Mouse (Mus musculus) large intestine, adult 2 months (tissue): Measurements from ENCODE around the gene Msx3. TPM values are rescaled to one million over a fixed set of nuclear protein-coding genes. Genes with fewer than 3 reads are reported as not detected.

ENCODE experiments used
- DNase-seq: peaks from one replicate; pipeline ENCODE4 v3.0.0-alpha.2; 2012; ENCODE audit warnings: low read depth, low spot score
- WGBS: fragments of 180-500 bp; shearing (Covaris S2); methylation state at CpG from one replicate; pipeline ENCODE4 v1.1.7; 2018; 5-methylcytosine and 5-hydroxymethylcytosine counted together
- polyA plus RNA-seq: library from polyadenylated mRNA; depleted of rRNA; stranded (reverse); fragments of >200 nt; gene quantifications from 2 replicates; pipeline ENCODE4 v1.2.3, GENCODE M21; 2012; rRNA removed

Msx3 gene
- not detected in 2 replicates for polyA plus RNA-seq

DNA sequence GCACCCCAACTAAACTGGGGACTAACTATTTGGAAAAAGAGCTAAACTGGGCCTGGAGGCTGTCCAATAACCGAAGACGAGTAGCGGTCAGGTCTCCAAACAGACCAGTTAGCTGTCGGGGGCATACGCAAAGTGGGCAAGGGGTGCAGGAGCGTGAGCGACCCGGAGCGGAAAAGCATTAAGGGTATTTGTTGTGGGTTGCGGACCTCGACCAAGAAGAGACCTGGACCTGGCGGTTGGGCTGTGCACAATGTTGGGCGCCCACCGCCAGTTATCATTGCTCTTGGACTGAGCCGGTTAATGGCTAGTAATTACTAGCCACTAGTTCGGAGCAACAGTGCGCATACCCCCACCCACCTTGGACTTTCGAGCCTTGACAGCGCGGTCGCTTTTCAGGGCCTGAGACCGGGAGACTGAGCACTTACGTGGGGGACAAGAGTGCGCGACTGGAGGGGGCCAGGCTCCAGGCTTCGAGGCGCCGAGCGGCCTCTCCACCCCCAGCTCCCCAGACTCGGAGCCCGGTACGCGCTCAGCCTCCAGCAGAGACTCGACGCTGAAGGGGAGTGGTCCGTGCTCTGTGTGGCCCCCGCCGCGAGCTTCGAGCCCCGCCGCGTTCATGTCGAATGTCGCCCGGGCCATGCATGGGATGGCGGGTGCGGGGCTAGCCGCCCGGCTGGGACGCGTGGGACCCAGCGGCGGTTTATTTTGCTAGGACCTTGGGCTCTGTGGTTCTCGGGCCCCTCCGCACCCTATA lies at the start of gene Msx3:
Gene Msx3, minus strand, starts transcription at position 729 of the 754 bp plus-strand sequence.
- WGBS: 2% methylated on average over 56 of the region's 56 CpGs
- no peak for DNase-seq

DNA sequence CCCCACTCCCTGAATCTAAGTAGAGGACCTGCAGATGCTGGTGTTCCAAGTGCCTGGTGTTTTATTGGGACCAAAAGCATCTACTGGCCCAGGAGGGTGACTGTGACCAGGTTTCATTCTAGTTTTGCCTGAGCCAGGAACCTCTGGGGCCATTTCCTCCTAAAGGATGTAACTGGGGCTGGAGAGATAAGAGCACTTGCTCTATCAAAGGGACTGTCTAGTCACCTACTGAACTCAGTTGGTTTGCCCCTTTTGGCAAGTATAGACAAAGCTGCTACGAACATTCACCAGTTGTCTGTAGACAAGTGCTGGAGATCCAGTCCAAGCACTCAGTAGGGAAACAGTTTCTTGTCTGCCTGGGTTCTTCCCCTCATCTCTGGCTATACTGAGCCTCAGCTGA lies 49.6 kb upstream of the Msx3 start:
- WGBS: 100% methylated on average over 1 of the region's 1 CpGs
- no peak for DNase-seq

DNA sequence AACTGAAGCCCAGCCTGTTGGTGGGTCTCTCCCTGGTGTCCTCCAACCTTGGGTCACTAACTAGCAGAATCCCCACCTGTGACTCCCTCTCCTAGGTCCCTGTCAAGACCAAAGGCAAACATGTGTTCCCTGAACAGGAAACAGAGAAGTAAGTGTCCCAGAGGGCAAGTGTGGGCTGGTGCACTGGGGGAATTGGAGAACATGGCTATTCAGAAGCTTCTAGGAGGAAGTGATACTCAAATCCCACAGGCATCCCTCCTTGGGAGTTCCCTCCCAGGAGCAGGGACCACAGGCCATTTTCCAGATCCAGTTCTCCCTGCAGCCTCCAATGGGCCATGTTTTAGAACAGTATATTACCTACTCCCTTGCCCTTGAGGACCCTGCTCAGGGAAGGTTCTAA lies 47.2 kb upstream of the Msx3 start:
- no peak for DNase-seq

DNA sequence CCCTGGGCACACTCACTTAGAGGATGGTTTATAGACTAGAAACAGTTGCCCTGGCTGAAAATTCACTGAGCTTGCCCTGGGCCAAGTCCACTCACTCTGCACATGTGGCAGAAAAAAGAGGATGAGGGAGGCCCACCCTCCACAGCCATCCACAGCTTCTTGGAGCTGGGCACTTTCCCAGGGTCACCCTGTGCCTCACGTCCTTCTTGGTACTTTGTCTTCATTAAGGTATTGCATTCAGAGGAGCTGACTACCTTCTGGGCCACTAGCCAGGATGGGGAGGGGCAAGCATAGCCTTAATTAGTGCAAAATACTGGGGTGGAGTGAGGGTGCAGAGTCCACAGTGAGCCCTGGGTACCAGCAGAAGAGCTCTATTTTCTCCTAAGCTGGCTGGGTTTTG lies 46.7 kb upstream of the Msx3 start:
- no peak for DNase-seq
- WGBS: 14% methylated on average over 1 of the region's 1 CpGs

DNA sequence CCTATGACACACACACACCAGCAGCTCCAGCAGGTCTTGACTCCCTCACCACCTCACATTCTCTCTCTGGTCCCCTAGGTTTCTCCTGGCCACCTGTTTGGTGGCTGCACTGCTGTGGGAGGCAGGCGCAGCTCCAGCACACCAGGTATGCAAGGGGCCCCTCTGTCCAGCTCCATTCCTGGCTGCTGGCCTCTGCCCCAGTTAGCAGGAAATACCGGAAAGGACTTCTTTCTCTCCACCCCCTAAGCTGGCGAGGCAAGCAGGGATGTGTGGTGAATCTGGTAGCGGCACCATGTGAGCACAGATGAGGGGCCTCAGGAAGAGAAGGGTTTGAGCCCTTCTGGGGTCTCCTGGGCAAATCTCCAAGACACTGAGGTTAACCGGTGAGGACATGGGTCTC lies 46.1 kb upstream of the Msx3 start:
- DNase-seq: no peak
- WGBS: 48% methylated on average over 5 of the region's 5 CpGs

DNA sequence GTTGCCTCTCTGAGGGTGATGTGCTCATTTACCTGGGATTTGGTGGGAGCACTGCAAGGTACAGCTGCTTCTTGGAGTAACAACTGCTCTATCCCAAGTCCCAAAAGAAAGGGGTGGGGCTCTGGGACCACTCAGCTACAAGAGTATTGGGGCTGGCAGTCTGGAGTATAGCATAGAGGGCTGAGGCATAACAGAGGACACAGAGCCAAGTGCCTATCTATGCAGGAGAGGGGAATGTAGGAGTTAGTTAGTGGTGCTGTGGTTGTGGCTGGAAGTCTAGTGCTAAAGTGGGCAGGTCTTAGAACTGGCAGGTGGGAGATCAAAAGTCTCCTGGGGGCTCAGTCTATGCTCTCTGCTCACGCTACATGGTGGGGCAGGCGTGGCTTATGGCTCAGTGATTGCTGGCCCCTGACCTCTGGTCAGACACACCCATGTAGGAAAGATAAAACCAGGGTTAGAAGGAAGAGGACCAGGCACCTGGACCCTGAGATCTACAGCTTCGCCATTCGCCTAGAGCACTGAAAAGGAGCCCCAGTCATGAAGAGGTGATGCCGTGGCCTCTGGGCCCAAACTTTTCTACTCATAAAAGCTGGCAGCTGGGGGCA lies 44.1 kb upstream of the Msx3 start, which contains the start of gene Prap1:
Gene Prap1, plus strand, starts transcription at position 472 of the 605 bp plus-strand sequence.
- no peak for DNase-seq
- WGBS: 39% methylated on average over 5 of the region's 5 CpGs

DNA sequence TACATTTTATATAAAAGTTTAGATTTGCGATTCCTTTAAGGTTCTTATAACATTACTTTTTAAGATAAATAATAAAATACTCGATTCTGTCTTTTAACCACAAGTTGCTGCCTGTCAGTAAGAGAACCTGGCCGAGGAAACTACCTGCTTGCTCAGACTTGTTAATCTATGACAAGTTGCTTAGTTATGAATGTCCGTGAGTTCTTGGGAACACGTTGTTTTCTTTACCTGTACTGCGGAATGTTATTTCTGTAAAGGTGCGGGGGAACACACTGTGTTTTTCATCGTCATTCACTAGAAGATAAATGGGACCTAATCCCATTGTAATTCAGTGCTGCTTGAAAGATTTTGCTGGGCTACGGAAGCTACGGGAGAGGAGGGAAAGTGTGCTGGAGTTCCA lies 41.7 kb upstream of the Msx3 start:
- 73% methylated on average over 10 of the region's 10 CpGs for WGBS

DNA sequence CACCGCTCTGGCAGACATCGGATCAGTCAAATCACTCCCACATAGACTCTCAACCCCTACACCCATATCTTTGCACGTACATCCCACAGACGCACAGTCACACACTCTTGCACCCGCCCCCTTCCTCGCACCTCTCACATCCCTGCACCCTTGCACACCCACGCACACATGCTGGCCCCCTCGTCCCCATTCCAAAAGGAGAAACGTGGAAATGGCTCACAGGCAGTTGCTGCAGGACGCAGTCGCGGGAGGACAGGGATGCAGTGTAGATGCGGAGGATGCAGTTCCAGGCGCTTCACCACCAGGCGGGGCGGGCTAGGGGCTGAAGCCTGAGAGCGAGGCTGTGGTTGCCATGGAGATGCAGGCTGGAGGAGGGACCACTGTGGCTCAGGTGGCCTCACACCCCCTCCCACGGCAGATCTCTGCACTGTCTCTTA lies 33.4 kb upstream of the Msx3 start, which contains the start of gene Caly:
Gene Caly, minus strand, starts transcription at position 307 of the 437 bp plus-strand sequence.
- WGBS: 12% methylated on average over 18 of the region's 18 CpGs
- no peak for DNase-seq

More for the DNA sequence above, 41.7 kb upstream of the Msx3 start:
- no peak for DNase-seq

DNA sequence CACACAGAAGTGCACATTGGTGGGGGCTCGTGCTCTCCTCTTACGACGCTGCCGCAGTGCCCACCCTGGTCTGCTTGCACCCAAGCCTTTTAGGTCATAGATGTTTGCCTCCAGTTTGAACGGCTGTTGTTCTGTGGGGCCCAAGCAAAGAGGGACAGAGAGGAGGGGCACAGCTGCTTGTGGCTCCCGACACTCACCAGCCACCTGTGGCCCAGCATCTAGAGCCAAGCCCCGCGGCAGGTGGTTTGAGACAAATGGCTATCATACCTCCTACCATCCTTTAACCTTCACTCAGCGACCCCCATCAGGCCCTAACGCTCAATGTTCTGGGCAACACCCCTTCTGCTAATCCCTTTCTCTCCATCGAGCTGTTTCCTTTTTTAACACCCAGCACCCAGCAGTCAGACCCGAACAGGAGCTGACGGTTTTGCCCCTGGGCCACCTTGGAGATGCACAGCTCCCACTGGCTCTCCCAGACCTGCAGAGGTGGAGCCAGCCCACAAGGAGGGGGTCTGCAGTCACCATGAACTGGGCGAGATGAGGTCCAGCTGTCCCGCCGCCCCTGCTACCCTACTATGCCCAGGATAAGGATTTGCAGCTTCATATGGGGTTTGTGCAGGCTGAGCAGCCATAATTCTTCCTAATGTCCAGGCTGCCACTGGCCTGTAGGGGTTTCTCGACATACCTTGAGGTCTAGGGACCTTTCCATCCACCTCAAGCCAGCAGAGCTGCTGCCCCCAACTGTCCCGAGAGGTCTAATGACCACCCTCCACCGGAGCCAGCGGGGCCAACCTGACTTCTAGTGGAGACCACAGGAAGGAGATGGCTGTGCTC lies 32.7 kb upstream of the Msx3 start:
- 28% methylated on average over 20 of the region's 20 CpGs for WGBS
- no peak for DNase-seq

DNA sequence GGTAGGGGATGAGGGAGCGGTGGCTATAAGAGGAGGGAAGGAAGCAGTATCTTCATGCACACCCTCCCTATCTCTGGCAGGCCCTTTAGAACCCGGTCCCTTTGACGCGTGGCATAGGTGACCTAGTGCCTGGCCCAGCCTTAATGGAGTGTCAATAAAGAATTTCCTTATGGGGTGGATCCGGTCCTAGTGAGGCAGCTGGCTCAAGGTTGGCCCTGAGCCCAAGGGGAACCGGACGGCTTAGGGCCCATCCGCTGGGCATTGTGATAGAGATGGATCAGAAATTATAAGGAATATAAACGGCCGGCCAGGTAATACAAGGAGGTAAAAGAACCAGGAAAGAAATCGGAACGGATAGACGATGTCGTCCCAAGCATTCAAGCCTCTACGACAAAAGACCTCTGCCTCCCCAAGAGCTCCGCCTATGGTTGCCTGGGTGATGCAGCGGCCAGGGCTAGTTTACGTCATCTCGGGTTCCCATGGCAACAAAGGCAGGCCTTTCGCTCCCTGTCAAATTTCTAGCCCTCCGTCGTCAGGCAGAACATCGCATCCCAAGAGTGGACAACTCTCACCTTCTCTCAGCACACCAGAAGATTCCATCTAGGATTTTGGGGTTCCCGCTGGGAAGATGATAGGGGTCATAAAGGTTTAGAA lies 31.7 kb upstream of the Msx3 start:
- 2% methylated on average over 24 of the region's 24 CpGs for WGBS
- DNase-seq: peak; percentile 37

DNA sequence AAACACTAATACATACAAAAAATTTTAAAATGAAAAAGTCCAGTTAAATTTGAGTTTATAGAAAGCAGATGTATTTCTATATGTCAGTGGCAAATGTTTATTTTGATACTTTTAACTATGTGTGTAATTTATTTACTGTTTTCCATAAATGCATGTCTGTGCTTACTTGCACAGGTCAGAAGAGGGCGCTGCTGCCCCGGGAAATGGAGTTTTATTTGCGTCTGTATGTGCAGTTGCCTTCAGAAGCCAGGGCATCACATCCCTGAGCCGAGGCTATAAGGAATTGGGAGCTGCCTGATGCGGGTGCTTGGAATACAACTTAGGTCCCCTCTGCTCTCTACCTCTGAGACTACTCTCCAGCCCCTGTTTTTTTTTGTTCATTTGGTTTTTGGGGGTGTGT lies 29.8 kb upstream of the Msx3 start:
- DNase-seq: peak; percentile 63

DNA sequence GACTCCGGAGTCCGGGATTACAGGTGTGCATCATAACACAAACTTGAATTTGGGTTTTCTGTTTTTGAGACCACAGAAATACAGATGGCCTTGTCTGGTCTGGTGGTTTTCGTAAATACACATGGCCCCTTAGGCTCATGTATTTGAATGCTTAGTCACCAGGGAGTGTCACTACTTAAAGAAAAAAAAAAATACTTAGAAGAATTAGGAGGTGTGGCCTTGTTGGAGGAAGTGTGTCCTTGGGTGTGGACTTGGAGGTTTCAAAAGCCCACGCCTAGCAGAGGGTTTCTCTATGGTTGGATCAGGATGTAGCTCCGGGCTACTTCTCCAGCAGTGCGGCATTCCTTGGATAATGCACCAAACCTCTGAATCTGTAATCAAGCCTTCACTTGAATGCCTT lies 28.8 kb upstream of the Msx3 start:
- no peak for DNase-seq
- WGBS: 43% methylated on average over 6 of the region's 6 CpGs

More for the DNA sequence above, 29.8 kb upstream of the Msx3 start:
- 4% methylated on average over 5 of the region's 5 CpGs for WGBS

DNA sequence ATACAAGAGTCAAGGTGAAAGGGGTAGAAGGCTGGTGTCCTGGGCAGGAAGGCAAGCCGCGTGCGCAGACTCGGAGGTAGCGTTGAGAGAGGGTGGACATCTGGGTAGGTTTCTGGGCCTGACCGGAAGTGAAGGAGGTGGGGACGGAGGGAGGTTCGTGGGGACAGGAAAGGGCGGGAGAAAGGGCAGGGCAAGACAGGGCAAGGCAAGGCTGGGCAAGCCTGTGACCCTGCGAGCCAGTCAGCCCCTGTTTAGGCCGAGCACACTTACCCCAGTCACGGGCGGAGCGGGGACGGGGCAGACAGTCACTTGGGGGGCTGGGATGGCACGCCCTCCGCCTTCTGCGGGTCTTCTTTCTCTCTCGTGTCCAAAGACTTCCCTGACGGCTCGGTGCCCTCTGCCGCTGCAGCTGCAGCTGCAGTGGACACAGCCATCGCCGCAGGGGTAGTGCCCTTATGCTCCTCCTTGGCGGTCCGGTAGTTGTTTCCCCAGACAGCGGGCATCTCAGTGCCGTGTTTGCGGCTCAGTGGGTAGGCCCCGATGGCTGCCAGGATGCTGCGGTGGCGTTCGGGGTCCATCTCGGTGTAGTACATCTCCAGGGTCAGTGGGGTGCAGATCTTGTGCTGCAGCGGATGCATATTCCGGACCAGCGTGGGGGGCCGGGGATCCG lies 21.3 kb upstream of the Msx3 start:
- no peak for DNase-seq
- 36% methylated on average over 39 of the region's 39 CpGs for WGBS

DNA sequence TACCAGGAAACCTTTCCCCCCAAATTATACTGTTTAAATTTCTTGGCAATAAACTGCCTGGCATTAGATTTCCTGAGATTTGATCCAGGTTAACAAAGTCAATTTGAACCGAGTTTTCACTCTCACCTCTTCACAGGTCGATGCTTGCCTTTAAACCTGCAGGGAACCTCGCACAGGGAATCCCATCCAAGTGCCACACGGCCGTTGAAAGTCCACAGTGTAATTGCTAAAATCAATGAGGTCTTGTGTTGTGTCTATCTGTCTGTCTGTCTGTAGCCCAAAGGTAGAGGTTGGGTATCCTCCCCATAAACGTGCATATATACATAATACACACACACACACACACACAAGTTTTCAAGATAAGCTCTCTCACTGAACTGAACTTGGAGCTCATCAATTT lies 18.5 kb upstream of the Msx3 start:
- DNase-seq: no peak
- 30% methylated on average over 6 of the region's 6 CpGs for WGBS

DNA sequence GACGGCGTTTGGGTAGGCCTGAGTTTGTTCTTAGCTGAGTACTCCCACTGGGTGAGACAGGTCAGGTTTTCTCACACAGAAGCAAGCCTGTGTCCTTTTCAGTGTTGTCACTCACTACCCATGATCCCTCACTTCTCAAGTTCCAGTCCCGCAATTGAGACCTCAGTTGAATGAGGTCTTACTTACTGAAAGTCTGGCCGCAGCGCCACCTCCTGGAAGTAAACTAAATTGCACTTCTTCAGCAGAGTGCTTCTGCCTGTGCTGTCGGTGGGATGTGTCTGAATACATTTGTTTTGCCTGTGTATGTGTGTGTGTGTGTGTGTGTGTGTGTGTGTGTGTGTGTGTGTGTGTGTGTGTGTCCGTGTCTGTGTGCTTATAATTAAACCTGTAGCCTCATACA lies 14.2 kb upstream of the Msx3 start:
- 21% methylated on average over 7 of the region's 7 CpGs for WGBS
- no peak for DNase-seq

DNA sequence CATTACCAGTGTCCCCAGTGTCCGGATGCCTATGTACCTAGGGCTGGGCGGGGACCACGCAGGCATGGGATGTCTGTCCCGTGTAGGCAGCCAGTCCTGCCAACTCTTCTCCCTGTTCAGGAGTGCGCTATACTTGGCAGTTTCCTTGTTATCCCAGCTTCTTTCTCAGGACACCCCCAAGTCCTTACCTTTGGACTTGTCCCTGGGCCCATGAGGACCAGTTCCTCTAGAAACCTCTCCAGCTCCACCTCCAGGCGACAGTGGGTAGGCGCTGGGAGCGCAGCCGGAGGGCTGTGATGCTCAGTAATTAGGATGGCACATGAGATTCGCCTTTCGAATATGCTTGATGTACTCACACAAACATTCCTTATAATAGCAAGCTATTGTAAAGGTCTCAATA lies 13.4 kb upstream of the Msx3 start:
- DNase-seq: no peak

DNA sequence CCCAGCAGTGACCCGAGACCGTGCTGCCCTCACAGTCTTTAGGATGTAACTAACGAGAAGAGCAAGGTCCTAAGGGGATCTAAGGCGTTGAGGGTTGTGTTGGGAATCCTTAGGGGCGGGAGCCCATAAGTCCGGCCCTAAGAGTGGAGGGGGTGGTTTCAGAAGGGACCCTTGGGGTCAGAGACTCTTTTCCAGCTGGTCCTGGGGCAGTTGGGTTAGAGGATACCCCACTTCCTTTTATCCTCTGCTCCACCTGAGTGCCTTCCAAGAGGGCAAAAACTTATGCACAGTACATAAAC lies 12.9 kb upstream of the Msx3 start:
- no peak for DNase-seq
- 5% methylated on average over 6 of the region's 6 CpGs for WGBS

More for the DNA sequence above, 13.4 kb upstream of the Msx3 start:
- 16% methylated on average over 11 of the region's 11 CpGs for WGBS

DNA sequence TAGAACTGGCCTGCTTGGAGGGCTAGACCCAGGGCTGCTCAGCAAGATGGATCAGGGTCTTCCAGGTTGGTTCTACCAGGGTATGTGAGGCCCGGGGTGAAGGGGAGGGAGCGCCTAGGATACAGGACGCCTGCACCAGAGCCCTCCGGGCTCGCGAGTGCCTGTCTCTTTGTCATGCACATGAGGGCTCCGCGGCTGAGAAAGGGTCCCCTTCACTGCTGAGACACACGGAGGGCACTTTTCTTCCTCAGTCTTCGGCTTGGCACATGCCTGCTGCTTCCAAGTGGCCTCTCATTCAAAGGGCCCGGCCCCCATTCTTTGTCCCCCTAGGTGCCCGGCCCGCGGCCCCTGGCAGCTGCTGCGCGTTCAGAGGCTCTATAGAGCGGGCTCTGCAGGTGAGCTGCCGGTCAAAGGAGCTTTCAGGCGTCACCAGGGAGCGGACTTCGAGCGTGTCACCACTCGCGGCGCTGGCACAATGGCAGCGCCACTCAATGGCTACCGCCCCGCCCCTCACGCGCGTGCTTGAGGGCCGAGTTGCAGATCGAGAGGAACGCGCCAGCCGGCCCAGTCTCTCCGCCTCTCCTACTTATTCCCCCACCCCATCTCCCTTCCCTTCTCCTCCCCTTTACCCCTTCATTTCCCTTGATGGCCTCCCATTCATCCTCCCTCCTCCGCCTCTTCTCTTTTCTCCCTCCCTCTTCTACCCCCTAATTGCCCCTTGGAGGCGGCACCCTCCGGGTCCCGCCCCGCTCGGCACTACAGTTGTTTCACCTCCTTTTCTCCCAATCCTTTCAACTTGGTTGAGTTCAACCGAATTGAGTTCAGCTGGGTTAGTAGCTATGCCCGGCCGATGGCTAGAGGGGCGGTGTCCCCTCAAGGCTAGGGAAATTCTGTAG lies 12.3 kb upstream of the Msx3 start:
- DNase-seq: no peak
- WGBS: 4% methylated on average over 47 of the region's 47 CpGs

DNA sequence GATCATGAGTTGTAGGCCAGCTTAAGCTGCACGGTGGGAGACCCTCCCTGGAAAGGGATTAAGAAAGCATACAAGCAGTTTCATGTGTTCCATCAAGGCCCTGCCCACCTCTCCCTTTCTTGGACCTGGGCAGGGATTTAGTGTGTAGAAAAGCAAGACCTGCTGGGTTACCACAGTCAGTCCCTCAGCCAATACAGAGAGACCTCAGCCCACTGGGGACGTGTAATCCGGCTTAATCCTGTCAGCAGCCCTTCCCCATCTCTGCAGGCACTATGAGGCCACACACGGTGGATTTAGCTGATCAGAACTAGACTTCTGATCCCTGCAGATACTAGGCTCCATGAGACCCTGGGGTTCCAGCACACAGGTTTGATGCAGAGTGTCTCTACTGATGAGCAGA lies 10.7 kb upstream of the Msx3 start:
- 71% methylated on average over 4 of the region's 4 CpGs for WGBS

More for the DNA sequence above, 10.7 kb upstream of the Msx3 start:
- no peak for DNase-seq
